Mouse (Mus musculus): ENCODE results near the gene Knstrn. TPM values are rescaled to one million over a fixed set of nuclear protein-coding genes. Genes with fewer than 3 reads are reported as not detected.

The Knstrn gene
- total RNA-seq (2021) (under 1 TPM; 0.64 to 0.68 TPM), polyA plus RNA-seq (2012; rRNA removed) (0.23 and 0.59 TPM in 2 replicates)
- long read RNA-seq, partial matches to known transcripts = 0 of 1 reads
- long read RNA-seq, other reads (novel, unspliced or antisense) = 0 of 1 reads

GRCm38 (mm10) chr2:118813981-118814836 is at the start of gene Knstrn:
TSS of gene Knstrn (plus strand) at chr2:118814003.
- peak; percentile 91 for DNase-seq
- H3K79me2 ChIP-seq (replicated peaks; ENCODE audit: control insufficient read depth, insufficient read depth, low read length) = no peaks in the 10 kb centered on the region
- H3K4me1 ChIP-seq (ENCODE audit: control insufficient read depth, insufficient read depth, low read length) = peaks cover 2% of the 10 kb centered on the region
- H3K27me3 ChIP-seq (ENCODE audit: control insufficient read depth, insufficient read depth, low read length) = no peaks in the 10 kb centered on the region
- H3K36me3 ChIP-seq (ENCODE audit: control insufficient read depth, insufficient read depth, low read length) = no peaks in the 10 kb centered on the region
- no peak for TF ChIP-seq POLR2A (IDR thresholded peaks at IDR 0.05; ENCODE audit: insufficient read depth, low read depth, low read length)
- TF ChIP-seq EP300 (IDR thresholded peaks at IDR 0.05; ENCODE audit: insufficient read depth, low read depth, low read length) = no peak
- no peak for TF ChIP-seq CTCF (IDR thresholded peaks at IDR 0.05)
- H3K27ac ChIP-seq = no peak within 1 kb of the TSS; the same call in 1 of the 2 replicates
- under 1% methylated on average over 49 of the region's 49 CpGs for WGBS
- intact Hi-C loops (cut with DNase I) = loop anchor here (5.0 to 10.0 kb wide), 3 partner anchors 48 to 161 kb away; partner anchors contain the start of gene Ivd
- peak within 1 kb of the TSS; percentile 58 for H3K9ac ChIP-seq (ENCODE audit: low read depth, low read length)
- peak within 1 kb of the TSS; percentile 67 for H3K4me3 ChIP-seq

GRCm38 (mm10) chr2:118764094-118764831 is 49.5 kb upstream of the Knstrn start:
- Histone ChIP-seq H3K79me2 (replicated peaks; ENCODE audit: control insufficient read depth, insufficient read depth, low read length) (no peaks in the 10 kb centered on the region), H3K4me1 (ENCODE audit: control insufficient read depth, insufficient read depth, low read length) (peaks cover 19% of the 10 kb centered on the region), H3K36me3 (ENCODE audit: control insufficient read depth, insufficient read depth, low read length) (peaks cover 3% of the 10 kb centered on the region; the same call in 1 of the 2 replicates), H3K27me3 (ENCODE audit: control insufficient read depth, insufficient read depth, low read length) (no peaks in the 10 kb centered on the region), H3K4me3 (no peak overlapping the region), H3K27ac (peak overlapping the region; percentile 65), H3K9ac (ENCODE audit: low read depth, low read length) (no peak overlapping the region)
- intact Hi-C loops (cut with DNase I) = loop anchor here (2.0 to 10.0 kb wide), 3 partner anchors 98 to 421 kb away; partner anchors contain the start of gene Ivd
- 27% methylated on average over 11 of the region's 11 CpGs for WGBS
- no peak for TF ChIP-seq POLR2A (IDR thresholded peaks at IDR 0.05; ENCODE audit: insufficient read depth, low read depth, low read length)
- peak; percentile 80 for TF ChIP-seq CTCF (IDR thresholded peaks at IDR 0.05)
- DNase-seq = peak in 1 of 2 experiments; percentile 43

DNA sequence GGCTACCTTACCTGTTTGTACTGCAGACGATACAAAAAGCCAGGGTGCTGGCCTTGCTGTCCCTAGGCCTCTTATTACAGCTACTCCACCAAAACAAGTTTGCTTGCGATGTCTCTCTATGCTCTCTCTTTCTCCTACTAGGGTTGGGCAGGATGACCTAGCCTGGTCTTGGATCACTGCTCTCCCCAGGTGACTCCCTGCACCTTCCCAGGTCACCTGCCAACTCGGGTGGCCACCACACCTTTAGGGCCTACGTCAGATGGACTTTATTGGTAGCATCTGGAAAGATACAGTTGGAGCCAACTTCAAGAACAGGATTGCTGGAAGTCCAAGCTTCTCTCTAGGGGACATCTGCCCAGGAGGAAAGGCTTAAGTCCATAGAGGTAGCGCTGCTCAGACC is 48.9 kb upstream of the Knstrn start:
- peaks cover 3% of the 10 kb centered on the region; the same call in 1 of the 2 replicates for H3K36me3 ChIP-seq (ENCODE audit: control insufficient read depth, insufficient read depth, low read length)
- H3K79me2 ChIP-seq (replicated peaks; ENCODE audit: control insufficient read depth, insufficient read depth, low read length) = no peaks in the 10 kb centered on the region
- no peak overlapping the region for H3K4me3 ChIP-seq
- no peak overlapping the region for H3K9ac ChIP-seq (ENCODE audit: low read depth, low read length)
- WGBS = 84% methylated on average over 5 of the region's 5 CpGs
- no peak overlapping the region for H3K27ac ChIP-seq
- H3K4me1 ChIP-seq (ENCODE audit: control insufficient read depth, insufficient read depth, low read length) = peaks cover 19% of the 10 kb centered on the region
- no peaks in the 10 kb centered on the region for H3K27me3 ChIP-seq (ENCODE audit: control insufficient read depth, insufficient read depth, low read length)
- TF ChIP-seq EP300 (IDR thresholded peaks at IDR 0.05; ENCODE audit: insufficient read depth, low read depth, low read length) = no peak
- TF ChIP-seq POLR2A (IDR thresholded peaks at IDR 0.05; ENCODE audit: insufficient read depth, low read depth, low read length) = no peak
- TF ChIP-seq CTCF (IDR thresholded peaks at IDR 0.05) = peak; percentile 14; the same call in 1 of the 2 replicates
- DNase-seq = no peak
- intact Hi-C loops (cut with DNase I) = loop anchor here (2.0 to 10.0 kb wide), 3 partner anchors 97 to 420 kb away; partner anchors contain the start of gene Ivd

DNA sequence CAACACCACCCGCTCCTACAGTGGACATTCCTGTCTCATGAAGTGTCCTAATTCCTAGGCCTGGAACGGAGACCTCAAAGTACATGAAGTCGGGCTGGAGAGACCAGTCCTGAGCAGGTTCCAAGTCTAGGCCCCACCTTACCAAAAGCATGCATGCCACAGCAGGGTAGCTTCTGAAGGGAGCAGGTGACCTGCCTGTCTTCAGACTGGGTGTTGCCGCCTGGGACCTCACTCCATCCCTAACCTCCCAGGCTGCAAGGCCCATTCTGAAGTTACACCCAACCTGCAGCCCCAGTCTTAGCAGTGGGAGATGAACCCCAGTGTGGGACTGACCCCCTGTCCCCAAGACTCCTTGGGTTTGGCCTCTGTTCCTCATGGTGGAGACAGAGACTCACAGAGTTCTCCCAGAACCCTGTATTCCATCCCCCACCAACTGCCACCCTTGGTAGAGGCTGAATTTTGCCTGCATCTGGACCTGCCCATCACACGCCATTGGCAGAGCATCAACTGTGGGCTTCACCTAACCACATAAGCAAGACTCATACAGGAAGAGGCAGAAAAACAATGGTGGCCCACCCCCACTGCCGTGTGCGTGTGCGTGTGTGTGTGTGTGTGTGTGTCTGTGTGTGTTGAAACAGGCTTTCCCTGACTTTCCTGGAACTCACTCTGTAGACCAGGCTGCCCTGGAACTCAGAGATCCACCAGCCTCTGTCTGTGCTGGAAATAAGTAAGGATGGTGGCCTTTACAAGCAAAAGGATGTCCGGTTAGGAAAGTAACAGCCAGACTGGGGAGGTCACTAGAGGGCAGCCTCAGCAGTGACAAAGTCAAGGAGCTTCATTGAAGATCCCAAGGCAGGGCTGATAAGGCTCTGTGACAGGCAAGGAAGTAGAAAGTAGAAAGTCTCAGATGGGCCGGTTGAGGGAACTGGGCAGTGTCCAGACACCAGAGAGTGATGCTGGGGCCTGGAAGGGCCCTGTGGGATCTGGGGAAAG is 47.5 kb upstream of the Knstrn start:
- DNase-seq = no peak
- WGBS = 62% methylated on average over 10 of the region's 10 CpGs
- H3K27me3 ChIP-seq (ENCODE audit: control insufficient read depth, insufficient read depth, low read length) = no peaks in the 10 kb centered on the region
- no peaks in the 10 kb centered on the region for H3K36me3 ChIP-seq (ENCODE audit: control insufficient read depth, insufficient read depth, low read length)
- H3K4me1 ChIP-seq (ENCODE audit: control insufficient read depth, insufficient read depth, low read length) = peaks cover 12% of the 10 kb centered on the region
- H3K4me3 ChIP-seq = no peak overlapping the region
- TF ChIP-seq CTCF (IDR thresholded peaks at IDR 0.05) = peak; percentile 33
- TF ChIP-seq EP300 (IDR thresholded peaks at IDR 0.05; ENCODE audit: insufficient read depth, low read depth, low read length) = no peak
- no peaks in the 10 kb centered on the region for H3K79me2 ChIP-seq (replicated peaks; ENCODE audit: control insufficient read depth, insufficient read depth, low read length)
- no peak overlapping the region for H3K9ac ChIP-seq (ENCODE audit: low read depth, low read length)
- intact Hi-C loops (cut with DNase I) = loop anchor here (10.0 kb wide), 1 partner anchor 418 kb away; no protein-coding TSS in a partner anchor
- no peak overlapping the region for H3K27ac ChIP-seq
